Mouse (Mus musculus) gastrocnemius, postnatal 25 days (tissue): ENCODE data around the gene Syndig1l. TPM values are rescaled to one million over a fixed set of nuclear protein-coding genes. Genes with fewer than 3 reads are reported as not detected.

Source experiments
- DNase-seq: peaks from one replicate; pipeline ENCODE4 v3.0.0; 2022
- long read RNA-seq, 2 experiments: library from polyadenylated mRNA; stranded (forward); transcript quantifications; one replicate each; pipeline ENCODE4 v2.0.0; 2021
- total RNA-seq, 2 experiments: library from RNA; stranded (reverse); gene quantifications; 1 replicate in 1 of 2; 2 replicates in 1 of 2; pipeline ENCODE4 v1.2.3; 2021

Syndig1l gene
- total RNA-seq, result not detected
- long read RNA-seq, experiment 1, result 0 reads
- long read RNA-seq, experiment 2, result 0 reads

GRCm38 (mm10) chr12:84698319-84699081 lies at the start of gene Syndig1l:
TSS of gene Syndig1l (minus strand) at chr12:84698831.
- peak; percentile 41 for DNase-seq

DNA sequence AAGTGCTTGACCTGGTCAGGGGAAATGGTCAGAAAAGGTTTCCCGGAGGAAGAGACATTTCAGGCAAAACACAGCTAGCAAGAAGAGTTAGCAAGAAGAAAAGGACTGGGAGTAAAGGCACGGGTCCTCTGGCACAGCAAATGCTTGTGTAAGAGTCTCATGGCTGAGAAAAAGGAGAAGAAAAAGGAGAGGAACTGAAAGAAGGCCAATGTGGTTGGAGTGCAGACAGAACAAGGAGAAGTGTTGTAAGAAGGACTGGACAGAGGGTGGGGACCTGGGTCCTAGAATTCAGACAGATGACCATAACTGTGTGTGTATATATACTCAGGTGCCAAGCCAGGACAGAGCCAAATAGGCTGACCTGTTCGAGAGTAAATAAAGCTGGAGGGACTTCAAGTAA lies 49.5 kb upstream of the Syndig1l start:
- DNase-seq, result no peak

- DNase-seq, result no peak
These were observed 47.1 kb upstream of the Syndig1l start for GRCm38 (mm10) chr12:84745700-84746099.

DNA sequence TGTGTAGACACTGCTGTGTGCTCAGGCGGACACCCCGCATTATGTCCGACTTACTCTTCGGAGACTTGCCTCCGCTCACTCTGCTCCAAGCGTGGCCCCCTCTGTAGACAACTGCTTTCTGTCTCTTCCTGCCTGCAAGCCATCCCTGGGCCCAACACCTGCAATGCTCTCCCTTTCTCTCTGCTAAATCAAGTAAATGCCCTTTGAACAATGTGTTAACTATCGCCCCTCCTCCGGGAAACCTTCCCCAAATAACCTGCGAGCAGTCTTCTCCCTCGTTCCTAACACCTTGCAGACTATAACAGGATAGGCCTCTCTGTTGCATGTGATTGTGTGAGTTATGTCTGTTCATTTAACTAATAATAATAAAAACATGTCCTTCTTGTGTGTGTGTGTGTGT lies 44.9 kb upstream of the Syndig1l start:
- no peak for DNase-seq

- DNase-seq, result no peak
These were observed 34.7 kb upstream of the Syndig1l start for GRCm38 (mm10) chr12:84733366-84733765.

- DNase-seq, result no peak
These were observed 29.8 kb upstream of the Syndig1l start for GRCm38 (mm10) chr12:84728421-84728820.

GRCm38 (mm10) chr12:84727434-84727833 lies 28.8 kb upstream of the Syndig1l start:
- no peak for DNase-seq

GRCm38 (mm10) chr12:84726986-84727385 lies 28.4 kb upstream of the Syndig1l start:
- no peak for DNase-seq

DNA sequence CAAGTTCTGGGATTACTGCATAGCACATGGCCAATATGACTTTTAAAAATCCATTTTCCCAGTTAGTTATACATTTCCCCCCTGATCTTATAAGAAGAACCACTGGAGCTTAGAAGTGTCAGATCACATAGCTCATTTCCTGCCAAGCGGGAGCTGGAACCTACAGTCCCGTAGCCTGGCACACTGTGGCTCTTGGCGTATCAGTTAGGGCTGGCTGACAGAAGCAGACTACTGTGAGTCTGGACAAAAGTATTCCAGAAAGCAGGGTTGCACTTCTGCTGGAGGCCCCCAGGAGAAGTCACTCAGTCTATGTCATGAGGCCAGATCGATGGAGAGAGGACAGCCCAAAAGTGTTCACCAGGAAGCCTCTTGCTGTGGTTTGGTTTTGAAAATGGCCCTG lies 27.8 kb upstream of the Syndig1l start:
- DNase-seq, result no peak

DNA sequence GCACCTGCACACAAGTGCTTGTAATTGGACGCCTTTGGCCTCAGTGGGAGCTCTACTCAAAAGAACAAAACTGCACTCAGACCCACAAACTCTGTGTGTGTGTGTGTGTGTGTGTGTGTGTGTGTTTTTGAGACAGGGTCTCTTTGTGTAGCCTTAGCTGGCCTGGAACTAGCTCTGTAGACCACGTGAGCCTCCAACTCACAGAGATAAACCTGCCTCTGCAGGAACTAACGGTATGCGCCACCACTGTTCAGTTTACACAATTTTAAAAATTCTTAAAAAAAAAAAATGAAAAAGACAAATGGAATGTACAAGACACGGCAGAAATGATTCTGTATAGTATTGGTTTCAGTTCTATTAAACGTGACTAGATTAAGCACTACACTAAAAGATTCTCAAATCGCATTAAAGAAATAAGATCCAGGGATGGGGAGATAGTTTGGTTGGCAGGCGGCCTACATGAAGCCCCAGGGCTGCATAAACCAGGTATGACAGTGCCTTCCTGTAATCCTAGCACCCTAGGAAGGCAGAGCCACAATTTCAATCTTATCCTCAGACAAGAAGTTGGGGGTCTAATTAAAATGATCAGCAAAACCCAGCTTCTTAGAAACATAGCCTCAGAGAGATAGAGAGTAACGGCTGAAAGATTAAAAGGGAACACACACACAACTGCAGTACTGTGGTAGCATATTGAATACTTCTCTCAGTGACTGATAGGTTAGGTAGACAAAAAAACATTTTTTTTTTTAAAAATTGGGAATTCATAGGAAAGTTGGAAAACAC lies 20.0 kb upstream of the Syndig1l start:
- no peak for DNase-seq

- DNase-seq, result no peak
These were observed 15.9 kb upstream of the Syndig1l start for GRCm38 (mm10) chr12:84714578-84714977.

- no peak for DNase-seq
These were observed 11.3 kb upstream of the Syndig1l start for GRCm38 (mm10) chr12:84709842-84710439.

DNA sequence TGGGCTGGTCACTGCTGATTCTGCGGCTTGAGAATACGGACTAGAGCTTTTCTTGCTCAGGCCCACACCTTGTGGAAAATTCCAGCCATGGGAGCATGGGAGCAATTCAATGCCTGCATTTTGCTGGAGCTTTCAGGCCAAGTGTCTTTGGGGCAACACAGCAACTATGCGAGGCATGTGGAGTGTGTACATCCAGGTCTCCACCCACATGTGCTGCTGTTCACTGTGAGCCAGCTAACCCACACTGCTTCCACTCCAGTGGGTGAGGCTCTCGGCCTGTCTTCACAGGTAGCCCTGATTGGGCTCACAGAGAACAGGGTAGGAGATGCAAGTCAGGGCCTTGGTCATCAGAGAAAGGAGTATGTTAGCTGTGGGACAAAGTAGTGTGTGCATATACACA lies 9.2 kb upstream of the Syndig1l start:
- no peak for DNase-seq

- no peak for DNase-seq
These were observed 8.3 kb upstream of the Syndig1l start for GRCm38 (mm10) chr12:84706886-84707285.

DNA sequence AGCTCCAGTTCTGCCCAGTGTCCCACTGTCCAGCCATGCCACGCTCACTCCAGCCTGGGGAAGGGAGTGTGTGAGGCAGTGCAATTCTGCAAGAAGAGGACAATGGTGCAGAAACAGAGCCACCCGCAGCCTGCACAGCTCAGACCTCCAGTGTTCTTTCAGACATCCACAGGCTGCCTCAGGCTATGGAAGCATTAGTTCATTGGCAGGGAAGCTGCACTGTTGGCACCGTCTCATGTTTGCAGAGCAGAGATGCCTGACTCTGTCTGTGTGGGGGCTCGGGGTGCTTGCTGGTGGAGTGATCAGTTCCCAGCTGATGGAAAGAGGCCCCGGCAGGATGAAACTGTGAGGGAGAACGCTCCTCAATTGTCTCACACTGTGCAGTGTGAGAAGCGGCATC lies 4.0 kb upstream of the Syndig1l start:
- DNase-seq, result no peak

DNA sequence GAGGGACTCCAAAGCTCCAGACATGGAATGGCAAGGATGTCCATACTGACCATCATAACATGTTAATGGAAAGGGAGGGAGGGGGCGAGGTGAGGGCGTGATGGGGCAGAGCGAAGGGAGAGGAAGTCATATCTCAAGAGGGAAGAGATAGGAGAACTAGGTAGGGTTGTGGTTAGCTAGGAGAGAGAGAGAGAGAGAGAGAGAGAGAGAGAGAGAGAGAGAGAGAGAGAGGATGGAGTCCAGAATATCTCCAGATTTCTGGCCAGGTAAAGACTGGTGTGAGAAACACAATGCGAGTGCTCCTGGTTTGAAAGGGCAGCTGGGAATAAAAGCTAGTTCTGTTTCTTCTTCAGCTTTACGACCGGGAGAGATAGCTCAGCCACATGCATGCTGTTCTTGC lies 6.5 kb downstream of the Syndig1l start:
- DNase-seq, result no peak

DNA sequence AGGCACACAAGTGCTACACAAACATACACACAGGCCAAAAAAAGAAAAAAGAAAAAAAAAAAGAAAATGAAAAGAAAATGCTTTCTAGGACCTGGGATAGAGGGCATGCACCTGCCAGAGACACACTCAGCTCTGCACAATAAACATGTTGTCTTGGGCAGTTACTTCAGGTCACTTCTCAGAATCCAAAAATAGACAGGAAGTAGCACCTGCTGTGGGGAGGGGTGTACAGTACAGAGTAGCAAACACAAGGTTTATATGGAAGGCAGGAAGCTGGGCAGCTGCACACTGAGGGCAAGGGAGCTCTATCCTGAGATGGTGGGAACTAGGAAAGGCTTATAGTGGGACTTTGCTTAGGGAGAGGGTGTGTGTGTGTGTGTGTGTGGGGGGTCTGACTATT lies 7.3 kb downstream of the Syndig1l start:
- DNase-seq, result no peak

DNA sequence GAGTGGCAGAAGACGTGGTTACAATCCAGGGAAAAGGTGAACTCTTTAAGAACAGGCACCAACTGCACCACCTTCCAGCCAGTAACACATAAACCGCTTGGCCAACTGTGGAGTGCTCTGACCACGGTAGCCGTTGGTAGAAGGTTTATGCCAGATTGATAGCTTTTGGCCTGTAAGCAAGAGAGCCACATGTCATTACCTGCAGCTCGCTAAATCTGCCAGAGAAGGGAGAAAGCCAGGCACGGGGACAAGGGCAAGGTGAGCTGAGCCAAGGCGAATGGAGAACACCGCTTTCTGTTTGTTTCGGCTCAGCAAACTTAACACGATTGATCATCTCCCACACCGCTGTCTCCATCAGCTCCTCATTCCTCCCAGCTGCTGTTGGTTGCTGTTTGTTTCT lies 9.6 kb downstream of the Syndig1l start:
- DNase-seq, result no peak

GRCm38 (mm10) chr12:84687531-84687930 lies 11.1 kb downstream of the Syndig1l start:
- no peak for DNase-seq

DNA sequence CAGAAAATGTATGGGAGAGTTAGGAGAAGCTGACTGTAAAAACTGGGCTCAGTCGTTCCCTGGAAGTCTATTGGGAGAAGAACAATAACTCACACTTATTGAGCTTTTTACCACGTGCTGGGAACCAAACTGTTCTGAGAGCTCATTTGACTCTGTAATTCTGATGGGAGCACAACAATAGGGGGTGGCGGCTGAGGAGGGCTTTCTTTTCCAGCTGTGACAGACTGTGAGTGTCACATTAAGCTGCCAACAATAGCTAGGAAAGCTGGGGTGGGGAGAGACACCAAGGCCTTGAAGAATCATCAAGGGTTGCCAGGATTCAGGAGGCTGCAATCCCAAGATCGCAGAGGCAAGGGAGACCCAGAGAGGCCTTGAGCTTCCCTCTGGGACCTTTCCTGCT lies 12.5 kb downstream of the Syndig1l start:
- no peak for DNase-seq

- no peak for DNase-seq
These were observed 14.1 kb downstream of the Syndig1l start for GRCm38 (mm10) chr12:84684569-84684968.

- DNase-seq, result no peak
These were observed 22.6 kb downstream of the Syndig1l start for GRCm38 (mm10) chr12:84676011-84676410.
